Mouse (Mus musculus): ENCODE results near the gene Mta2. TPM values are rescaled to one million over a fixed set of nuclear protein-coding genes. Genes with fewer than 3 reads are reported as not detected.

The Mta2 gene
- polyA plus RNA-seq, 1 experiment = 24.6 TPM

GRCm38 (mm10) chr19:8989066-8989566 is 47.4 kb downstream of the Mta2 start, which contains the start of gene Ahnak:
Ahnak (plus strand) TSS chr19:8989284.
- Histone ChIP-seq H3K27ac (ENCODE audit: insufficient read depth, low read length) (no peak within 1 kb of the TSS), H3K4me3 (ENCODE audit: insufficient read depth, low read length) (peak within 1 kb of the TSS; percentile 48), H3K4me1 (ENCODE audit: control insufficient read depth, insufficient read depth, low read length) (peaks cover 8% of the 10 kb centered on the region)
- TF ChIP-seq CTCF (IDR thresholded peaks at IDR 0.05; ENCODE audit: extremely low read depth, insufficient read depth, low read length) (no peak), POLR2A (IDR thresholded peaks at IDR 0.05; ENCODE audit: extremely low read depth, insufficient read depth, low read length) (no peak)

GRCm38 (mm10) chr19:8989567-8990431 is 48.1 kb downstream of the Mta2 start:
- Histone ChIP-seq H3K4me3 (ENCODE audit: insufficient read depth, low read length) (peak overlapping the region; percentile 48), H3K27ac (ENCODE audit: insufficient read depth, low read length) (peak overlapping the region; percentile 94; the same call in 1 of the 2 replicates), H3K4me1 (ENCODE audit: control insufficient read depth, insufficient read depth, low read length) (peaks cover 4% of the 10 kb centered on the region; the same call in 1 of the 2 replicates)
- TF ChIP-seq POLR2A (IDR thresholded peaks at IDR 0.05; ENCODE audit: extremely low read depth, insufficient read depth, low read length) (no peak), CTCF (IDR thresholded peaks at IDR 0.05; ENCODE audit: extremely low read depth, insufficient read depth, low read length) (no peak)

- H3K4me1 ChIP-seq (ENCODE audit: control insufficient read depth, insufficient read depth, low read length) = 0 out of 2 replicates have a peak, but pooled peaks cover 2% of the 10 kb centered on the region
- H3K4me3 ChIP-seq (ENCODE audit: insufficient read depth, low read length) = peak overlapping the region; percentile 48
- TF ChIP-seq CTCF (IDR thresholded peaks at IDR 0.05; ENCODE audit: extremely low read depth, insufficient read depth, low read length) (no peak), POLR2A (IDR thresholded peaks at IDR 0.05; ENCODE audit: extremely low read depth, insufficient read depth, low read length) (no peak)
- H3K27ac ChIP-seq (ENCODE audit: insufficient read depth, low read length) = peak overlapping the region; percentile 94
Measured at GRCm38 (mm10) chr19:8990432-8991102, 48.9 kb downstream of the Mta2 start.

GRCm38 (mm10) chr19:8991245-8991870 is 49.7 kb downstream of the Mta2 start:
- Histone ChIP-seq H3K27ac (ENCODE audit: insufficient read depth, low read length) (no peak overlapping the region), H3K4me3 (ENCODE audit: insufficient read depth, low read length) (peak overlapping the region; percentile 48; the same call in 1 of the 2 replicates), H3K4me1 (ENCODE audit: control insufficient read depth, insufficient read depth, low read length) (0 out of 2 replicates have a peak, but pooled peaks cover 2% of the 10 kb centered on the region)
- TF ChIP-seq CTCF (IDR thresholded peaks at IDR 0.05; ENCODE audit: extremely low read depth, insufficient read depth, low read length) (no peak), POLR2A (IDR thresholded peaks at IDR 0.05; ENCODE audit: extremely low read depth, insufficient read depth, low read length) (no peak)

- peaks cover 2% of the 10 kb centered on the region; the same call in 1 of the 2 replicates for H3K4me1 ChIP-seq (ENCODE audit: control insufficient read depth, insufficient read depth, low read length)
Measured at GRCm38 (mm10) chr19:8991871-8992735, 50.4 kb downstream of the Mta2 start.

GRCm38 (mm10) chr19:8992769-8993624 is 51.3 kb downstream of the Mta2 start:
- peak overlapping the region; percentile 65 for H3K27ac ChIP-seq (ENCODE audit: insufficient read depth, low read length)
- TF ChIP-seq CTCF (IDR thresholded peaks at IDR 0.05; ENCODE audit: extremely low read depth, insufficient read depth, low read length) (peak; percentile 72), POLR2A (IDR thresholded peaks at IDR 0.05; ENCODE audit: extremely low read depth, insufficient read depth, low read length) (no peak)

More at GRCm38 (mm10) chr19:8991871-8992735, 50.4 kb downstream of the Mta2 start:
- H3K27ac ChIP-seq (ENCODE audit: insufficient read depth, low read length) = peak overlapping the region; percentile 65
- H3K4me3 ChIP-seq (ENCODE audit: insufficient read depth, low read length) = no peak overlapping the region
- TF ChIP-seq CTCF (IDR thresholded peaks at IDR 0.05; ENCODE audit: extremely low read depth, insufficient read depth, low read length) (no peak), POLR2A (IDR thresholded peaks at IDR 0.05; ENCODE audit: extremely low read depth, insufficient read depth, low read length) (no peak)

GRCm38 (mm10) chr19:8993625-8993912 is 51.9 kb downstream of the Mta2 start:
- Histone ChIP-seq H3K4me1 (ENCODE audit: control insufficient read depth, insufficient read depth, low read length) (peaks cover 8% of the 10 kb centered on the region), H3K27ac (ENCODE audit: insufficient read depth, low read length) (0 out of 2 replicates have a peak overlapping the region, but pooled peaks have one; percentile 10)
- TF ChIP-seq CTCF (IDR thresholded peaks at IDR 0.05; ENCODE audit: extremely low read depth, insufficient read depth, low read length) (no peak), POLR2A (IDR thresholded peaks at IDR 0.05; ENCODE audit: extremely low read depth, insufficient read depth, low read length) (no peak)

More at GRCm38 (mm10) chr19:8992769-8993624, 51.3 kb downstream of the Mta2 start:
- Histone ChIP-seq H3K4me1 (ENCODE audit: control insufficient read depth, insufficient read depth, low read length) (peaks cover 7% of the 10 kb centered on the region), H3K4me3 (ENCODE audit: insufficient read depth, low read length) (no peak overlapping the region)

More at GRCm38 (mm10) chr19:8993625-8993912, 51.9 kb downstream of the Mta2 start:
- H3K4me3 ChIP-seq (ENCODE audit: insufficient read depth, low read length) = no peak overlapping the region

Data from cortical plate, adult 2 months (tissue).